Mouse (Mus musculus): ENCODE measurements around the gene Twf2. TPM values are rescaled to one million over a fixed set of nuclear protein-coding genes. Genes with fewer than 3 reads are reported as not detected.
A peak's percentile ranks its signal among the peaks of the same experiment; 100 is the strongest.
"Not testable (repeated sequence)": the region's sequence is repeated elsewhere in the genome, so short reads cannot be mapped to it uniquely, and the experiment has no call there.

Twf2 gene
- polyA plus RNA-seq, 1 experiment from 2014 or later = 53.9 TPM

GRCm38 (mm10) chr9:106167703-106168102 lies 35.2 kb upstream of the Twf2 start:
- Histone ChIP-seq H3K9me3 (replicated peaks) (no peaks in the 10 kb centered on the region), H3K4me3 (no peak overlapping the region), H3K27me3 (replicated peaks) (no peaks in the 10 kb centered on the region), H3K36me3 (no peaks in the 10 kb centered on the region), H3K27ac (ENCODE audit: poor library complexity, severe bottlenecking) (no peak overlapping the region), H3K9ac (no peak overlapping the region), H3K4me2 (no peak overlapping the region), H3K4me1 (replicated peaks) (0 out of 2 replicates have a peak, but pooled peaks cover 4% of the 10 kb centered on the region)
- 71% methylated on average over 1 of the region's 1 CpGs for WGBS
- ATAC-seq (ENCODE audit: insufficient number of reproducible peaks, low FRiP score) = no peak

GRCm38 (mm10) chr9:106169006-106169405 lies 33.9 kb upstream of the Twf2 start:
- not testable (repeated sequence) for H3K4me2 ChIP-seq; H3K27ac ChIP-seq (ENCODE audit: poor library complexity, severe bottlenecking); H3K9ac ChIP-seq; H3K4me3 ChIP-seq; H3K36me3 ChIP-seq; H3K27me3 ChIP-seq (replicated peaks); ATAC-seq (ENCODE audit: insufficient number of reproducible peaks, low FRiP score); H3K9me3 ChIP-seq (replicated peaks)
- peaks cover 15% of the 10 kb centered on the region for H3K4me1 ChIP-seq (replicated peaks)
- WGBS = 85% methylated on average over 1 of the region's 1 CpGs

GRCm38 (mm10) chr9:106169917-106170316 lies 33.0 kb upstream of the Twf2 start:
- 36% methylated on average over 6 of the region's 6 CpGs for WGBS
- peaks cover 21% of the 10 kb centered on the region for H3K4me1 ChIP-seq (replicated peaks)
- no peak overlapping the region for H3K27ac ChIP-seq (ENCODE audit: poor library complexity, severe bottlenecking)
- no peak for ATAC-seq (ENCODE audit: insufficient number of reproducible peaks, low FRiP score)
- H3K4me3 ChIP-seq = peak overlapping the region; percentile 81; the same call in 1 of the 2 replicates
- H3K27me3 ChIP-seq (replicated peaks) = no peaks in the 10 kb centered on the region
- no peaks in the 10 kb centered on the region for H3K9me3 ChIP-seq (replicated peaks)
- H3K9ac ChIP-seq = peak overlapping the region; percentile 92
- peak overlapping the region; percentile 86 for H3K4me2 ChIP-seq
- no peaks in the 10 kb centered on the region for H3K36me3 ChIP-seq

- Histone ChIP-seq H3K27me3 (replicated peaks) (no peaks in the 10 kb centered on the region), H3K4me2 (peak within 1 kb of the TSS; percentile 86), H3K27ac (ENCODE audit: poor library complexity, severe bottlenecking) (peak within 1 kb of the TSS; percentile 96), H3K4me3 (peak within 1 kb of the TSS; percentile 81), H3K4me1 (replicated peaks) (peaks cover 28% of the 10 kb centered on the region), H3K36me3 (no peaks in the 10 kb centered on the region), H3K9ac (peak within 1 kb of the TSS; percentile 92), H3K9me3 (replicated peaks) (no peaks in the 10 kb centered on the region)
- peak; percentile 94 for ATAC-seq (ENCODE audit: insufficient number of reproducible peaks, low FRiP score)
- under 1% methylated on average over 78 of the region's 81 CpGs for WGBS
Observed at GRCm38 (mm10) chr9:106170556-106171345, 32.2 kb upstream of the Twf2 start, which contains the start of gene Wdr82. Wdr82 (plus strand) TSS chr9:106170928.

- Histone ChIP-seq H3K27me3 (replicated peaks) (no peaks in the 10 kb centered on the region), H3K27ac (ENCODE audit: poor library complexity, severe bottlenecking) (peak overlapping the region; percentile 96), H3K9ac (peak overlapping the region; percentile 92), H3K4me3 (peak overlapping the region; percentile 81), H3K4me1 (replicated peaks) (peaks cover 28% of the 10 kb centered on the region), H3K36me3 (peaks cover 3% of the 10 kb centered on the region), H3K9me3 (replicated peaks) (no peaks in the 10 kb centered on the region), H3K4me2 (peak overlapping the region; percentile 86)
- under 1% methylated on average over 30 of the region's 30 CpGs for WGBS
- ATAC-seq (ENCODE audit: insufficient number of reproducible peaks, low FRiP score) = peak; percentile 50
Observed at GRCm38 (mm10) chr9:106171346-106172158, 31.4 kb upstream of the Twf2 start.

GRCm38 (mm10) chr9:106172527-106172926 lies 30.4 kb upstream of the Twf2 start:
- Histone ChIP-seq H3K4me3 (peak overlapping the region; percentile 81), H3K27ac (ENCODE audit: poor library complexity, severe bottlenecking) (no peak overlapping the region), H3K9ac (peak overlapping the region; percentile 92; the same call in 1 of the 2 replicates), H3K4me1 (replicated peaks) (peaks cover 32% of the 10 kb centered on the region), H3K27me3 (replicated peaks) (no peaks in the 10 kb centered on the region), H3K36me3 (peaks cover 13% of the 10 kb centered on the region), H3K9me3 (replicated peaks) (no peaks in the 10 kb centered on the region), H3K4me2 (peak overlapping the region; percentile 86)
- WGBS = 5% methylated on average over 3 of the region's 3 CpGs
- no peak for ATAC-seq (ENCODE audit: insufficient number of reproducible peaks, low FRiP score)

GRCm38 (mm10) chr9:106173363-106173762 lies 29.5 kb upstream of the Twf2 start:
- Histone ChIP-seq H3K27ac (ENCODE audit: poor library complexity, severe bottlenecking) (no peak overlapping the region), H3K27me3 (replicated peaks) (no peaks in the 10 kb centered on the region), H3K9me3 (replicated peaks) (no peaks in the 10 kb centered on the region), H3K36me3 (peaks cover 21% of the 10 kb centered on the region), H3K4me3 (peak overlapping the region; percentile 35), H3K4me1 (replicated peaks) (peaks cover 32% of the 10 kb centered on the region), H3K9ac (0 out of 2 replicates have a peak overlapping the region, but pooled peaks have one; percentile 40), H3K4me2 (peak overlapping the region; percentile 86)
- ATAC-seq (ENCODE audit: insufficient number of reproducible peaks, low FRiP score) = no peak
- 58% methylated on average over 2 of the region's 2 CpGs for WGBS

- 49% methylated on average over 3 of the region's 3 CpGs for WGBS
- no peak overlapping the region for H3K4me2 ChIP-seq
- no peak overlapping the region for H3K4me3 ChIP-seq
- no peaks in the 10 kb centered on the region for H3K27me3 ChIP-seq (replicated peaks)
- H3K4me1 ChIP-seq (replicated peaks) = peaks cover 28% of the 10 kb centered on the region
- H3K36me3 ChIP-seq = peaks cover 35% of the 10 kb centered on the region
- H3K9me3 ChIP-seq (replicated peaks) = no peaks in the 10 kb centered on the region
- no peak overlapping the region for H3K9ac ChIP-seq
- no peak for ATAC-seq (ENCODE audit: insufficient number of reproducible peaks, low FRiP score)
- no peak overlapping the region for H3K27ac ChIP-seq (ENCODE audit: poor library complexity, severe bottlenecking)
Observed at GRCm38 (mm10) chr9:106175552-106176200, 27.2 kb upstream of the Twf2 start.

GRCm38 (mm10) chr9:106176769-106177168 lies 26.1 kb upstream of the Twf2 start:
- H3K4me1 ChIP-seq (replicated peaks) = peaks cover 28% of the 10 kb centered on the region
- no peak for ATAC-seq (ENCODE audit: insufficient number of reproducible peaks, low FRiP score)
- H3K36me3 ChIP-seq = peaks cover 46% of the 10 kb centered on the region

GRCm38 (mm10) chr9:106177799-106178198 lies 25.1 kb upstream of the Twf2 start:
- H3K36me3 ChIP-seq = peaks cover 56% of the 10 kb centered on the region
- ATAC-seq (ENCODE audit: insufficient number of reproducible peaks, low FRiP score) = no peak
- WGBS = 91% methylated on average over 6 of the region's 6 CpGs
- H3K4me3 ChIP-seq = no peak overlapping the region
- no peak overlapping the region for H3K9ac ChIP-seq
- H3K4me2 ChIP-seq = no peak overlapping the region
- H3K27me3 ChIP-seq (replicated peaks) = no peaks in the 10 kb centered on the region
- H3K9me3 ChIP-seq (replicated peaks) = no peaks in the 10 kb centered on the region
- peaks cover 28% of the 10 kb centered on the region for H3K4me1 ChIP-seq (replicated peaks)
- H3K27ac ChIP-seq (ENCODE audit: poor library complexity, severe bottlenecking) = no peak overlapping the region

More at GRCm38 (mm10) chr9:106176769-106177168, 26.1 kb upstream of the Twf2 start:
- no peaks in the 10 kb centered on the region for H3K27me3 ChIP-seq (replicated peaks)
- 90% methylated on average over 5 of the region's 5 CpGs for WGBS
- no peak overlapping the region for H3K9ac ChIP-seq
- no peaks in the 10 kb centered on the region for H3K9me3 ChIP-seq (replicated peaks)
- H3K27ac ChIP-seq (ENCODE audit: poor library complexity, severe bottlenecking) = no peak overlapping the region
- H3K4me2 ChIP-seq = no peak overlapping the region
- H3K4me3 ChIP-seq = no peak overlapping the region

GRCm38 (mm10) chr9:106179454-106179853 lies 23.5 kb upstream of the Twf2 start:
- no peak overlapping the region for H3K4me2 ChIP-seq
- no peak overlapping the region for H3K4me3 ChIP-seq
- no peaks in the 10 kb centered on the region for H3K27me3 ChIP-seq (replicated peaks)
- H3K9ac ChIP-seq = no peak overlapping the region
- H3K9me3 ChIP-seq (replicated peaks) = no peaks in the 10 kb centered on the region
- WGBS = 69% methylated on average over 2 of the region's 2 CpGs
- H3K36me3 ChIP-seq = peaks cover 73% of the 10 kb centered on the region
- no peak overlapping the region for H3K27ac ChIP-seq (ENCODE audit: poor library complexity, severe bottlenecking)
- peaks cover 14% of the 10 kb centered on the region for H3K4me1 ChIP-seq (replicated peaks)
- ATAC-seq (ENCODE audit: insufficient number of reproducible peaks, low FRiP score) = no peak

Data from heart, embryonic 12.5 days (tissue).